Mouse (Mus musculus) right cerebral cortex, postnatal 36 days (tissue): ENCODE measurements around the gene 3110082I17Rik.

Experiments used
- DNase-seq, 2 experiments: peaks; one replicate each; pipeline ENCODE4 v3.0.0; 2022; ENCODE audit warnings: low spot score in 2 of 2, mixed read lengths in 1 of 2

Gene 3110082I17Rik

DNA sequence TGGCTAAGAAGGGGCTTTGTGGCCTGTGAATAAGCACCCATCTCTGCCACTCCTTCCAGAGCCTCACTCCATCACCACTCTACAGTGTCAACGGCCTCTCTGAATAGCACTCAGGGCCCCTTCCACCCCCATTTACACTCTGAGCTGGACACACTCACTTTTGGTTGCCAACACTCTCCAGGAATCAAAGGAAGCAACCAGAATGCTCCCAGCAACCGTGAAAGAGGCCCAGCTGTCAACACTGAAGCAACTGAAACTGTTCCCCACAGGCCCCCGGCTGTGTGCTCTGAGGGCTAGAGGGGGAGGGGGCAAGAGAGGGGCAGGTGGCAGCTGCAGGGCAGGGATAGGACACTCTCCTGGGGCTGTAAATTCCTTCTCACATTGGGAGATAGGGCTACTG, 41.7 kb downstream of the 3110082I17Rik start:
- no peak for DNase-seq

DNA sequence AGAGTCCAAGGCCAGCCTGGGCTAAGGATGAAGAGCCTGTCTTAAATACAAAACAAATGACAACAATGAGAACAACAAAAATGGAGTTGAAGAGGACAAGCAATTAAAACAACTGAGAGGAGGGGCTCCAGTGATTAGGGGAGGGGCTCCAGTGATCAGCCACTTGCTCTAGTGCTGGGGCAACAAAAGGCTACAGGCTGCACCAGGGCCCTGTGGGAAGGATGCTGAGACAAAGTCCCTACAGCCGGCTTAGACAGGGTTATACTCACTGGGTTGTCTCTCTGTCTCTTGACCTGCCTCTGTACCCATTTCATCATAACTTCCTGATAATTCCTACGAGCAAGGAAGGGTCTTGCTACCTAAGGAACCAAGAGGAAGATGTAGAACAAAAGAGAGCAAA, 42.2 kb downstream of the 3110082I17Rik start:
- no peak for DNase-seq

DNA sequence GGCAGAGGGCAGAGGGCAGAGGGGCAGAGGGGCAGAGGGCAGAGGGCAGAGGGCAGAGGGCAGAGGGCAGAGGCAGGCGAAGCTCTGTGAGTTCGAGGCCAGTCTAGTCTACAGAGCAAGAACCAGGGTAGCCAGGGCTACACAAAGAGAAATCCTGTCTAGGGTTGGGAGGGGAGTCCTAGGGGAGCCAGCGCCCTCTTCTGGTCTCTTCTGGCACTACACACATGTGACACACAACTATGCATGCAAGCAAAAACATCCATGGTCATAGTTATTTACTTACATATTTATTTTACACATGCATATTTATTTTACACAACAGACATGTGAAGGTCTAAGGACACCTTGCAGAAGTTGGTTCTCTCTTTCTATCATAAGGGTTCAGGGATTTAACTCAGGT, 42.8 kb downstream of the 3110082I17Rik start:
- no peak for DNase-seq

DNA sequence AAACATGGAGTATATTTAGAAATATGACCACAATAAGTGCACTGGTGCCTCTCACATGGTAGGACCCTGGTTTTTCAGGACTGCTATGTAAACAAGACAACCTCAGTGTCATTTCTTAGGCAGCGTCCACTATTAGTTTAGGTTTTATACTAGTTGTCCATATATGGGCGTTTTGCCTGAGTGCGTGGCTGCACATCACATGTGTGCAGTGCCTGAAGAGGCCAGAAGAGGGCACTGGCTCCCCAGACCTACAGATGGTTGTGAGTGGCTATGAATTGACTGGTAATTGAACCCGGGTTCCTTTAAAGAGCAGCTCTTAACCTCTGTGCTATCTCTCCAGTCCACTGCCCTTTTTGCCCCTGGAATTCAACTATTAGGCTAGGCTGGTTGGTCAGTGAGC, 43.4 kb downstream of the 3110082I17Rik start:
- DNase-seq = no peak

DNA sequence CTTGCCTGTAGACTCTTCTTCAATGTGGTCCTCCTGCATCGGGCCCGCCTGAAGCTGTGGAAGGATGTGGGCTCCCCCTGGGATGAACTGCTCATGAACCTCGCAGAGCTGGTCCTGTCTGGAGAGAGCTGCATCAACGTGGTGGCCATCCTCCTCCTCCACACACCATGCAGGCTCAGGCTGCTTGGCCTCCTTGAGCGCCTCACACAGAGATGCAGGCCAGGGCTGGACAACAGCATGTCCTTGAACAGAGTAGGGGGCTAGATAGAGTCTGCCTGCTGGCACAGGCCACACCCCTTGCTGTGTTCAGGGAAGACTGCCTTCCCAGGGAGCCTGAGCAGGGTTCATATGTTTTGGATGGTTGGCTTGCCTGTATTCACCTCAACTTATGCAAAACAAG, 45.3 kb downstream of the 3110082I17Rik start:
- DNase-seq = no peak

DNA sequence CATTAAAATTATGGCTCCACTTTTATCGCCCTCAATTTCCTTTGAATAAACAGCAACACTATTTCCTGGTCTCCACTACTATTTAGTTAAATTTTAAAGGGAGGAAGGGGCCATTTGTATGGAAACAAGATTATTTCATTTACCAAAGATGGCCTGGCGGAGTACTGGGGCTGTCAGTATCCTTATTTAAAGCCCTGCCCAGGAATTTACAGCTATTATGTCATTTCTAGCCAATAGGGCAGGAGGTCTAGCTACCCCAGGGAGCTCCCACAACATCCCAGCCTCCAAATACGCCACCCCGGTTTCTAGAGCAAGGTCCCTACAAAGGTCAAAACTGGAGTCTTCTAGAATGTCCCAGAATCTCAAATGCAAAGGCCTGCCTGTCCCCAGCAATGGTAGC, 46.8 kb downstream of the 3110082I17Rik start:
- no peak for DNase-seq

DNA sequence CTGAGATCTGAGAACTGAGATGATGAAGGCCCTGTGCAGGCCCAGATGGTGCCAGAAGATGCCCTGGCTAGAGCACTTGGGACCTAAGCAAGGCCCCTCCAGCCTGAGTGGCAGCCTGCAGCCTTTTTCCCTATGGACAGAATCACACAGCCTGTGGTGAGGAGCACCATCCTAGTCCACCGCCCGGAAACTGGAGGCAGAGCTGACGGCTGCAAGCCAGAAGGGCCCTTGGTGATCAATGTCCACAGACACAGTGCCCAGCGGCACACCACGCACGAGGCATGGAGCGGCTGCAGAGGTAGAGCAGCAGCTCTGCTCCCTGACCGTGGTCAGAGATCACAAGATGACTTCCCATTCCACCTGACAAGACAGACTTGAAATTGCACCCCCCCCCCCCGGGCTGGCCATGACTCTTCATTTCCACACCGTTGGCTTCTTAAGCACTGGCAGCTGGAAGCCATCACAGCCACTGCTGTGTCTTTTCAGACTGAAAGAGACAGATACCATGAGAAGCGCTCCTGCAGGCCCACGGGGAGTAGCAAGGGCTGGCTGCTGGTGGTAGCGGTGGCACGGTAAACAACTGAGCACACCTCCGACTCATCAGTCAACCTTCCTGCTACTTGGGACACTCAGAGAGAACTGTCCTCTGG, 48.5 kb downstream of the 3110082I17Rik start:
- no peak for DNase-seq

DNA sequence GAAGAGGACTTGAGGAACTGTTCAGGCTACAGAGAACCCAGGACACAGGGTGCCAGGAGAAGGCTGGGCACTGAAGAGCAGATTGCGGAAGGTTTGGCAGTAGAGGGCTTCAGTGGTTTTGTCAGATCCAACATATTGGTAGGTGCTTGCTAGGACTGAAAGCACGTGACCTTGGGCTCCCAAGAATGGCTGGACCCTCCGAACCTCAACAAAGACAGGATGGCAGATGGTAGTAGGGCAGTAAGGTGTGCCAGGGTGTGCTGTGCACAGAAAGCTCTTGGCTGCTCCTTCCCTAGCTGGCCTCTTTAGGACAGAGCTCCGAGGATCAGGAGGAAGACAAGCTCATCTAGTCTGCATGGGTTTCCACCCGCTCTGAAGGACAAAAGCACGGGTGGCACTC, 49.2 kb downstream of the 3110082I17Rik start:
- no peak for DNase-seq

DNA sequence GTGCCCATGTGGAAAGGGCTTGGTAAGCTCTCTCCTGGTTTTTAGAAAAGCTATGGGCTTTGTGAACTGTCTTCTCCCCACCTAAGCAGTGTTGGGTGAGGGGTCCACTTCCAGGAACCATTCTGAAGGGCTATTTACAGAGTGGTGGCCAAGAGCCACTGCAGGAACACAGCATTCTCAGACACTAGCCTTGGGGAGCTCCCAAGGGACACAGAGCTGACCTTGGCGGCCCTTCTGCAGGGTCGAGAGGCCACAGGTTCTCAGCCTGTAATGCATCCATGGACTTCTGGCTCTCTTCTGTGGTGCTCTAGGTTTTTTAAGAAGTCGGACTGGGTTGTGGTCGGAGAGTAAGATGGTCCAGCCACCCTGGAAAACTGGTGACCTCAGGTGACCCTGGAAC, 50.3 kb downstream of the 3110082I17Rik start:
- no peak for DNase-seq

DNA sequence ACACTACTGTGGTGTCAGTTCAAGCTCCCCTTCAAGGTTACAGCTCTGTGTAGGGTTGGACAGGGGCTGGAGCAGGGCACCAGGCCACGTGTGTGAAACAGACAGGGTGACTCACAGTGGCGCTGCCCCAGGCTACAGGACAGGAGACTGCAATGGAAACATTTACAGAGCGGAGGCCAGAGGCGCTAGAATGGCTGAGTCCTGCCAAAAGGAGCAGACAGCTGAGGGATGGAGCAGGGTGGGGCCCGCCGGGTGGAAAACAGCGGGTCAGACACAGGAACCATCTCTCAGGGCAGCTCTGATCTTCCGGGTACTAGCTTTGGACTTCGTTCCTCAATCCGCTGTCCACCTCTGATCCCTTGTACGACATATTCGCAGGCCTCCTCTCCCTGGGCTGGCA, 50.9 kb downstream of the 3110082I17Rik start:
- DNase-seq = no peak

DNA sequence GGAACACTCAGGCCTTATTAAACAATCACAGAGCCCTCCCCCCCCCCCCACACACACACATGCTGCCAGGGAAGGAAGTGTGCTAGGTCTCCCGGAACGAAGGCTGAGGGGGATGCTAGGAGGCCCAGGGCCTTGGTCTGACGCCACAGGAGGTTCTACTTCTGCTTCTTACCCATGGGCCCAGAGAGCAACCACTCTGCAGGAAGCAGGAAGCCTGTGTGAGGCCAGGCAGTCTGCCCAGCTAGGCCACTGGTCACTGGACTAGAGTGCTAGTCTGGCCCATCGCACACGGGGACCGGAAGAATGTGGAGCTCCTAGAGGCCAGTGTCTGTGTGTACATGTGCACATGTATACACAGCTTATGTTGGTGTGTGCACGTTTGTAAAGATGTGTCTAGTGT, 51.8 kb downstream of the 3110082I17Rik start:
- no peak for DNase-seq

DNA sequence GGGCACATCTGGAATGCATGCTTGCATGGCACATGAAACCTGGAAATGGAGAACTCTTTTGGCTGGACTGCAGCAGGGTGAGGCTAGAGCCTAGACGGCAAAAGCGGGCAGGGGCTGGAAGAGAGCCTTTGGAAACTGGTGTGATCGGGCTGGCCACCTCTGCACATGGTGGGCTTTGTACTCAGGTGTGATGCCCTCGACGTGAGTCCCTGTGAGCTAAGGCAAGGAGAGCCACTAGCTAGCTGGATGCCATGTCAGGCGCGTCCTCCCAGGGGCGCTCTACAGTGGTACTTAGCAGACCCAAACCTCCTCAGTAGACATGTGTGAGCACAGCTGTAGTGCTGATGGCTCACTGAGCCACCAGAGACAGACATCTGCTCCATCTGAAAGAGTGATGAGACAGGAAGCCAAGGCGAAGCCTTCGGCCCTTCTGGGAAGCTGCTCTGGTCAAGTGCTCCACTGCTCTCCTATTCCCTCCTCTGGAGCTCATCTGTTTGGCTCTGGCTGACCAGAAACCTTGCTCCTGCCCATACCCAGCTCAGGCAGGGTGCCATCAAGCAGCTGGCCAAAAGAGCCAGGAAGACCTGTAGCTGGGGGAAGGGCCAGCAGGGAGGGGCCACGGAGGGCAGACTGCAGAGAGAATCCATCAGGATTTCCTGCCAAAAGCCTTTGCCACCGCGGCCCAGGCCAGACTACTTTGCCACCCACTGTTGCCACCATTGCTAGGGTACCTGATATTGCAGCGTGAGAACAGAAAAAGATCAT, 53.0 kb downstream of the 3110082I17Rik start:
- no peak for DNase-seq

DNA sequence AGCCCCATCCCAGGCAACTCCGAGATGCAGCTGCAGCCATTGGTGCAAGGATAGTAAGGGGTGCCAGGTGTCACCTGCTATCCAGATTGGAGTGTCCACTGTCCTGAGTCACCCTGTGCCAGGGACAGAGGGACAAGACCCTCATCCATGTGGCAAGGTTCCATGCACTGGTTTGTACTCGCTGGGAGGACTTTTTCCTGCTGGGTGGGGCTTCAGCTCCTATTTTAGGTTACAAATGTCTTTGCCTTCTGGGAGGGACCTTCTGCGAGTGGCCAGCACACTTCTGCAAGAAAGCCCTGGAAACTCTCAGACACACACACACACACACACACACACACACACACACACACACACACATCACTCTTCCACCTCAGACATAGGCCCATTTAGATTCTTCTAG, 54.4 kb downstream of the 3110082I17Rik start:
- no peak for DNase-seq

DNA sequence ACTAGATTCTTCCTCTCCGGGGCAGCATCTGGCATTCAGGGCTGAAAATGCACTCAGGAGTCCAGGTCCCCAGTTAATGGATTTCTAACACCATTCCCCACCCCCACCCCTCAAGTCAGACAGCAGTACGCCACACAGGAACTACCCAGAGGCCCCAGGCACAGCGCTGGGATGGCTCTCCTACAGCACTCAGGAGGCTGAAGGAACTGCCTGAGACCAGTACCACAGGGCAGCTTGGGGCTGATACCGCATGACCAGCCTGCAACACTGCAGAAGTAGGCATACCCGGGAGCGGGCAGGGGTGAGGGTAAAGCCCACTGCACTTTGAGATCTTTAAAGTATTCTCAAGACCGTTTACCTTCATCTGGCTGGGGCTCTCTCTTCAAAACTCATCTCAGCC, 54.8 kb downstream of the 3110082I17Rik start:
- DNase-seq = no peak

DNA sequence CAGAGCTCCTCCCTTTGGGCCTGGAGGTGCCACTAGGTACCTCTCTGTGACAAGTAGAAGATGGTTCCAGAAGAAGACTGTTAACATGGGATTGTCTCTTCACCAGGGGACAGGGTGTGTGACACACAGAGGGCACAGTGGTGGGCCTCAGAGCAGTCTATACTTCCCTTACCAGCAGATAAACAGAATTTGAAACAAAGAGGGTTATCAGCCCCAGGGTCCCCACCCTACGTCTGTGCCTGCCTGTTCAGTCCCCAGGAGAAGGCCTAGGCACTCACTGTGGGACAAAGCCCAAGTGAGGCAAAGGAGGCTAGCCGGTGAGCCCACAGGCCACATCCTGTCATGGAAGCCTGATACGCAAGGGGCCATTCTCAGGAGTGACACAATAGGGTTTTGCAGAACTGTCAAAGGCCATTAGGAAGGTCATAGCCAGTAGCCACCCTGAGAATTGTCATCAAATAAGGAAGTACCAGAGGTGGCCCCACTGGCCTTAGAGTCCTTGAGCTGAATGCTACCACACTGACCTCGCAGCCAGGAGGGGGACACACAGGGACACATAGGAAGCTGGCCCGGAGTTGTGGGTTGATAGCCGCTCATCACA, 55.4 kb downstream of the 3110082I17Rik start, which contains the start of gene C130050O18Rik:
Gene C130050O18Rik, plus strand, starts transcription at position 480 of the 601 bp plus-strand sequence.
- DNase-seq = no peak

DNA sequence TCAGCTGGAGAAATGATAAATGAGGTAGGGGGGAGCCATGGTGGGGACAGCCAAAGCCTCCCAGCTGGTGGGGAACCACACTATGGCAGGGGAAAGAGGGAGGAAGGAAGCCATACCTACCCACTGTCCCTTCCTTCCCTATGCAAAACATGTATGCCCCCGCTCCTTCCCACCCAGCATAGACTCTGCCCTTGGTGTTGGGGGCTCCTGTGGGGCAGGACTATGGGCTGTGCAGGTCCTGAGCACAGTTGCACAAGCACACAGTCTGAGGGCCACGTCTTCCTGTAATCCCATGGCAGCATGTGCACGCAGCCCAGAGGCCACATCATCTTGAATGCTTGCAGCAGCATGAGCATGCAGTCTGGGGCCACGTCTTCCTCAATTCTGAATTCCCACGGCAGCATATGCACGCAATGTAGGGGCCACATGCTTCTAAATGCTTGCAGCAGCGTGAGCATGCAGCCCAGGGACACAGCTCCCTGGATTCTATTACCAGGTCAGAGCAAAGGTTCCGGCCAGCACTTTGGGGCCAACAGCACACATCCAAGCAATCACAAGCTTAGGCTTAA, 56.6 kb downstream of the 3110082I17Rik start:
- DNase-seq = no peak

DNA sequence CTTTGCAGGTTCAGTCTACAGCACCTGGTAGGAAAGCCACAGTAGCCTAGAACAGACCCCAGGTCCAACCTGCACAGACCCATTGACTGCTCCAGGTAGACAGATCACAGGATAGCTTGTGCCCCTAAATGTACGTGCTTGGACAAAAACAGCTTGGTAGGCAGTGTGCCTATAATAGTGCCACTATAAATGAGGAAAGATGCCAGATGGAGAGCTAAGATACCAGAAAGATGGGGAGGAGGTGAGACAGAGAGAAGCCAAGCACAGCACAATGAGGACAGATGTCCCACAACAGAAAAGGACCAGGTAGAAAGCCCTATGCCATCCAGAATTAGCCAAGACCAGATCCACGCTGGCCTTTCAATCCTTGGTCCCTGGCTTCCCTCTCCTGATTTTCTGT, 58.2 kb downstream of the 3110082I17Rik start:
- peak in 1 of 2 experiments; percentile 49 for DNase-seq

DNA sequence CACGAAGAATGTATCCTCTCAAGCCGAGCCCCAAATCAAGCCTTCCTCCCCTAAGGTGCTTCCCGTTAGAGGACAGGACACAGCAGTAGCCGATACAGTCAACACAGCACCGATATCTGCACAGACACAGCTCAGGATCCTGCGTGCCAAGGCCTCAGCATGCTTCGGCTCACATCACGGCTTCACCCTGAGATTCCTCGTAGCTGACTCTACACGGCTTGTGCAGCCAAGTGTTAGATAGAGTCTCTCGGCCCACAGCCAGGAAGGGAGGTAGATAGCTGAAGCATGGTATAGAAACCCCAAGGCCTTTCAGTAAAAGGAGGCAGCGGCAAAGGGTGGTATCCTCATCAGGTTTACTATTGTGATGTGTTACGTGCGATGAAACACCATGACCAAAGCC, 60.3 kb downstream of the 3110082I17Rik start:
- no peak for DNase-seq

DNA sequence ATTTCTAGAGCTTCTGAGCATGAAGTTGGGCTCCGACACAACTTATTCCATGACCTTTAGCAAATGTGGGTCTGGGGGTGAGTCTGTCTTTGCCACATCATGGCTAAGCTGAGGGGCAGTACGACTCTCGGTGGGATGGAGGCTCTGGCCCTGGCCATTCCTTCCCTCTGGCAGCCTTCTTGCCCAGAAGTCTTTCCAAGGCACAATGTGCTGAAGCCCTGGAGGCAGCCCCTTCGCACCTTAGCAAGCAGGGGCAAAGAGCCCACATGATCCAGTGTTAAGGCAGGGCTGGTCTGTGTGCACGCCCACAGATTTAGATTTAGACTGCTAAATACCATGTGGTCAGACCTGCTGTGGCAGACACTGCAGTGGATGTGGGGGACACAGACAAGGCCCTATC, 61.5 kb downstream of the 3110082I17Rik start:
- DNase-seq = no peak

DNA sequence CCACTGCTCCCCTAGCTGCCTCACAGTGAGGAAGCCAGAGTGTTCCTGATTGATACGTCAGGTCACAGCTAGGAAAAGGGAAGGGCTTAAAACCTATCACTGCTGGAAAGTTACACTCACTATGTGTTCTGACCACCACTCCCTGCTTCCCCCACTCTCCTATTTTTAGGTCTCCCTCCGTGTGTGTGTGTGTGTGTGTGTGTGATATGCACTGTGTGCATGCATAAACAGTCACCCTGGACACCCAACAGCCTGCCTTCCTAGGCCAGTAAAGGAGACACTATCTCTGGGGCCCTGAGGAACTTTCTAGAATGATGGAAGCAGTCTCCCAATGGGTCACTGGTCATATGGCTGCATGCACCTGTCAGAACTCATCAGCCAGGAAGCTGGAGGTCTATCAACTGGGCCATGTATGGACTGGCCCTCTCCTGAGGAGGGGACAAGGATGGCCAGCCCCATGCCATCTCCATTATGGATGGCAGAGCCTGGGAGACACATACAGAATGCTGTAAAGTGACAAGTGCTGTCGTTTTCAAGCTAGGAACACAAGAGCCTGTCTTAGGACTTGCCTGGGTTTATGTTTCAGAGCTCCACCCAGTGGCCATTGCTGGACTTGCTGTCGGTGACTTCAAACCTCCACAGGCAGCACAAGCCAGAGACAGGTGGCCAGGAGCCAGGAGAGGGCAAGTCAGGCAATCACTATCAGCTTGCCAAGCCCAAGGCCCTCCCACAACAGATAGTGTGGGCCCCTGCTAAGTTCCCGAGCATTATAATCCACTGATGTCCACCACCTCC, 62.2 kb downstream of the 3110082I17Rik start:
- peak; percentile 87 to 89 for DNase-seq

DNA sequence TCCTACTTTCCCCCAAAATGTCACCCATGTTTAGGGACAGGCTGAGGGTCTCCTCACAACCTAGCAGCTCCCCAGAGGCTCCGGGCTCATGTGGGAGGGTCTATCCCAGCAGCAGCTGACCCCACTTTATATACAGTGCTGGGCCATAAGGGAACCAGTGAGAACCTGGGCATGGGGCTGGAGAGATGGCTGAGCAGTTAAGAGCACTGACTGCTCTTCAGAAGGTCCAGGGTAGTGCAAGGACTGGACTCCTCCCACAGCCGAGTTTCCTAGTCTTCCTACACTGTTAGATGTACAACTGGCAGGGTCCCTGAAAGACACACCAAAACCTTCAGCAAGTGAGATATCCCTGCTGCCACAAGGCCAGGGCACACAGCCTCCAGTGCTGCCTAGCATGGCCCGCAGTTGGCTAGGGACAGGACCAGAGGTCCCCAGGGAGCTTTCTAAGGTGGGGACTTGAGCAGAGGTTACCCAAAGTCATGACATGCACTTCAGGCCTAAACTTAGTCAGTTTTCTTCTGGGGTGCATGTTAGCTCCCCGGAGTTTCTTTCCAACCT, 62.9 kb downstream of the 3110082I17Rik start:
- DNase-seq = no peak

DNA sequence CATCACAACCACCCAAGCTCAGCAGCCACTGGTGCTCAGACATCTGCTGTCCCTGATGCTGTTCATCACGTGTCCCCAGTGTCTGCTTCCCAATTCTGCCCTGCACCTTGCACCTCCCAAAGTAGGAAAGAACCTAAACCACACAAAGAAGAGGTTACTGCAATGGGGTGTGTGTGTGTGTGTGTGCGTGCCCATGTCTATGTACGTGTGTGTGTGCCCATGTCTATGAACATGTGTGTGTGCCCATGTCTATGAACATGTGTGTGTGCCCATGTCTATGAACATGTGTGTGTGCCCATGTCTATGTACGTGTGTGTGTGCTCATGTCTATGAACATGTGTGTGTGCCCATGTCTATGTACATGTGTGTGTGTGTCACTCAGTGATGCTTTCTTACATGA, 64.8 kb downstream of the 3110082I17Rik start:
- no peak for DNase-seq
